In the genomic region with DNA sequence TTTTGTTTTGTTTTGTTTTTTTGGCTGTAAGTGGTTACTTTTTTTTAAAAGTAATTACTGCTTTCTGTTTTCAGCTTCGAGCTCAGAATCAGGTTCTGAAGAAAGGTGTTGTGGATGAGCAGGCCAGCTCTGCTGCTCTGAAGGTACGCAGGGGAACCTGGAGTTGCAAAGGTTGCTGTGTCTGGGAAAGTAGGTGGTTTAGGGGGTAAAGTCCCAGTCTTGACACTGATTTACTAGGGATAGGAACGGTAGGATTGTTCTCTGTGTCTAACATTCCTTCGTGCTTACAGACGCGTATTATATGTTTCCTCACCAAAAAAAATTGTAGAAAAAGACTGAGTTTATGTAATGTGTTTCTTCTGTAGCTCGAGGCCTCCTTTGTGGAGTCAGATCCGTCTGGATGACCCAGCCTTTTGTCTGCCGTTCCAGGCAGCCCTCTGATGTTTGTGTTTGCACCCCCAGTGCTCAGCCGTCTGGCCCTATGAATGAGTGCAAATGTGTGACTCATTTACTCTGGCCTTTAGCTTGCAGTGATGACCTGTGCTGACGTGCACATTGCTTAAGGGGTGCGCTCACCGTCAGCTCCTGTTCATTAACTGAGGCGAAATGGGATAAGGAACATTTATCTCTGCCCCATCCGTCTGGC, we compare ENCODE assay signal across 8 mouse cellular contexts. TPM values are rescaled to one million over a fixed set of nuclear protein-coding genes. Genes with fewer than 3 reads are reported as not detected.
DNase-seq lines count a peak whose midpoint lies in the region; ATAC-seq and TF ChIP-seq lines count a peak whose summit lies in the region.

No protein-coding gene starts in this region.

- H3K4me3 ChIP-seq in midbrain, embryonic 10.5 days = no peak overlapping the region
- no peak overlapping the region for H3K4me3 ChIP-seq in midbrain, embryonic 15.5 days
- no peak overlapping the region for H3K4me3 ChIP-seq in forebrain, embryonic 11.5 days (ENCODE audit: low read depth, low read length)
- H3K4me3 ChIP-seq in stomach, postnatal 0 days (ENCODE audit: low read depth, low read length) = no peak overlapping the region
- no peak overlapping the region for H3K4me3 ChIP-seq in lung, adult 2 months (replicated peaks; ENCODE audit: extremely low read depth, low read depth, low read length)

- no peaks in the 10 kb centered on the region for H3K27me3 ChIP-seq in midbrain, embryonic 10.5 days (ENCODE audit: low read depth, poor library complexity, severe bottlenecking)
- no peaks in the 10 kb centered on the region for H3K27me3 ChIP-seq in midbrain, embryonic 15.5 days (replicated peaks)
- H3K27me3 ChIP-seq in forebrain, embryonic 11.5 days (ENCODE audit: control insufficient read depth, insufficient read depth, low read length) = no peaks in the 10 kb centered on the region
- H3K27me3 ChIP-seq in stomach, postnatal 0 days (ENCODE audit: control insufficient read depth, insufficient read depth, low read length) = no peaks in the 10 kb centered on the region

- TF ChIP-seq POLR2A in lung, adult 2 months (IDR thresholded peaks at IDR 0.05; ENCODE audit: borderline replicate concordance, extremely low read depth, low read depth, low read length) = no peak

- 56% methylated on average over 15 of the region's 15 CpGs for WGBS in midbrain, embryonic 10.5 days
- WGBS in midbrain, embryonic 15.5 days = 45% methylated on average over 15 of the region's 15 CpGs
- 44% methylated on average over 15 of the region's 15 CpGs for WGBS in forebrain, embryonic 11.5 days
- 33% methylated on average over 15 of the region's 15 CpGs for WGBS in stomach, postnatal 0 days
- 66% methylated on average over 15 of the region's 15 CpGs for WGBS in lung, adult 2 months

- peaks cover 14% of the 10 kb centered on the region for H3K4me1 ChIP-seq in midbrain, embryonic 10.5 days
- no peaks in the 10 kb centered on the region for H3K4me1 ChIP-seq in midbrain, embryonic 15.5 days
- no peaks in the 10 kb centered on the region for H3K4me1 ChIP-seq in forebrain, embryonic 11.5 days (replicated peaks; ENCODE audit: control insufficient read depth, insufficient read depth, low read length)
- H3K4me1 ChIP-seq in stomach, postnatal 0 days (replicated peaks; ENCODE audit: control insufficient read depth, insufficient read depth) = no peaks in the 10 kb centered on the region
- no peaks in the 10 kb centered on the region for H3K4me1 ChIP-seq in lung, adult 2 months (ENCODE audit: control insufficient read depth, insufficient read depth, low read length)

- no peaks in the 10 kb centered on the region for H3K9me3 ChIP-seq in midbrain, embryonic 10.5 days (replicated peaks)
- H3K9me3 ChIP-seq in midbrain, embryonic 15.5 days = no peaks in the 10 kb centered on the region
- H3K9me3 ChIP-seq in forebrain, embryonic 11.5 days (ENCODE audit: control insufficient read depth, low read length) = no peaks in the 10 kb centered on the region
- no peaks in the 10 kb centered on the region for H3K9me3 ChIP-seq in stomach, postnatal 0 days (ENCODE audit: control insufficient read depth, low read length)

- ATAC-seq in midbrain, embryonic 15.5 days (replicated peaks) = no peak
- ATAC-seq in forebrain, embryonic 11.5 days (replicated peaks; ENCODE audit: low FRiP score) = 0 out of 2 replicates have a peak, but pooled peaks have one; percentile 39
- peak; percentile 91 for ATAC-seq in stomach, postnatal 0 days (ENCODE audit: low FRiP score, low TSS enrichment)

- no peak for TF ChIP-seq CTCF in stomach, postnatal 0 days (IDR thresholded peaks at IDR 0.05; ENCODE audit: low read depth)
- TF ChIP-seq CTCF in lung, adult 2 months (IDR thresholded peaks at IDR 0.05; ENCODE audit: insufficient read depth, low read length) = no peak

- no peak for TF ChIP-seq EP300 in stomach, postnatal 0 days (optimal IDR thresholded peaks at IDR 0.05)

- H3K27ac ChIP-seq in midbrain, embryonic 10.5 days (replicated peaks) = peak overlapping the region; percentile 75
- H3K27ac ChIP-seq in midbrain, embryonic 15.5 days = no peak overlapping the region
- no peak overlapping the region for H3K27ac ChIP-seq in forebrain, embryonic 11.5 days (ENCODE audit: low read depth, low read length)
- H3K27ac ChIP-seq in stomach, postnatal 0 days (replicated peaks) = no peak overlapping the region

- no peak overlapping the region for H3K4me2 ChIP-seq in midbrain, embryonic 15.5 days
- no peak overlapping the region for H3K4me2 ChIP-seq in forebrain, embryonic 11.5 days (ENCODE audit: low read depth, low read length, severe bottlenecking)
- no peak overlapping the region for H3K4me2 ChIP-seq in stomach, postnatal 0 days (replicated peaks; ENCODE audit: low read depth)

- no peak overlapping the region for H3K9ac ChIP-seq in midbrain, embryonic 15.5 days
- no peak overlapping the region for H3K9ac ChIP-seq in forebrain, embryonic 11.5 days (ENCODE audit: low read length)
- H3K9ac ChIP-seq in stomach, postnatal 0 days (ENCODE audit: low read length) = no peak overlapping the region

- peaks cover 33% of the 10 kb centered on the region for H3K36me3 ChIP-seq in midbrain, embryonic 10.5 days
- peaks cover 8% of the 10 kb centered on the region; the same call in 1 of the 2 replicates for H3K36me3 ChIP-seq in midbrain, embryonic 15.5 days (replicated peaks)
- H3K36me3 ChIP-seq in forebrain, embryonic 11.5 days (ENCODE audit: control insufficient read depth, insufficient read depth, low read length) = no peaks in the 10 kb centered on the region
- H3K36me3 ChIP-seq in stomach, postnatal 0 days (ENCODE audit: control insufficient read depth, insufficient read depth, low read length) = peaks cover 3% of the 10 kb centered on the region; the same call in 1 of the 2 replicates

- DNase-seq in midbrain, embryonic 10.5 days (ENCODE audit: low spot score) = peak; percentile 25
- DNase-seq in forebrain, embryonic 11.5 days (ENCODE audit: low spot score) = no peak
- DNase-seq in kidney, postnatal 4 days = peak; percentile 37 to 59
- DNase-seq in stomach, postnatal 0 days (ENCODE audit: low spot score) = peak; percentile 42
- DNase-seq in T-cell, adult 2 months (ENCODE audit: low spot score) = no peak
- DNase-seq in lung, adult 2 months = no peak
- DNase-seq in gastrocnemius, postnatal 10 days = no peak

RNA-seq across cellular contexts. Expression of a gene that starts 13.0 kb away (rescaled TPM):
- 17.8 and 18.0 TPM in 2 replicates for polyA plus RNA-seq in midbrain, embryonic 10.5 days (2016; fragmentation: Nextera tagmentation; extraction: Ambion mirVana)
- 38.3 and 38.5 TPM in 2 replicates for polyA plus RNA-seq in midbrain, embryonic 15.5 days (2015; fragmentation: Nextera tagmentation; extraction: Ambion mirVana)
- 23.8 and 29.4 TPM in 2 replicates for polyA plus RNA-seq in forebrain, embryonic 11.5 days (2014; fragmentation: Nextera tagmentation; extraction: Ambion mirVana)
- 10.4 and 11.1 TPM in 2 replicates for polyA plus RNA-seq in stomach, postnatal 0 days (2015; fragmentation: Nextera tagmentation; extraction: Ambion mirVana)
- 22.8 and 31.2 TPM in 2 replicates for polyA plus RNA-seq in lung, adult 2 months (2012; rRNA removed)
- 10 to 100 TPM in 1 of 2 experiments, 1 to 10 TPM in 1; 9.4 to 15.6 TPM for total RNA-seq in gastrocnemius, postnatal 10 days (2021)

RNA-seq across cellular contexts. Expression of a gene that starts 54.6 kb away (rescaled TPM):
- 1.5 and 1.7 TPM in 2 replicates for polyA plus RNA-seq in midbrain, embryonic 10.5 days (2016; fragmentation: Nextera tagmentation; extraction: Ambion mirVana)
- 2.1 and 2.2 TPM in 2 replicates for polyA plus RNA-seq in midbrain, embryonic 15.5 days (2015; fragmentation: Nextera tagmentation; extraction: Ambion mirVana)
- 3.4 and 4.9 TPM in 2 replicates for polyA plus RNA-seq in forebrain, embryonic 11.5 days (2014; fragmentation: Nextera tagmentation; extraction: Ambion mirVana)
- 3.1 and 5.1 TPM in 2 replicates for polyA plus RNA-seq in stomach, postnatal 0 days (2015; fragmentation: Nextera tagmentation; extraction: Ambion mirVana)
- 41.0 and 43.1 TPM in 2 replicates for polyA plus RNA-seq in lung, adult 2 months (2012; rRNA removed)
- total RNA-seq in gastrocnemius, postnatal 10 days (2021) = 10 to 100 TPM; 14.8 to 15.2 TPM

Comparison
In these comparisons a context has a peak if more than half of its experiments do, and no peak if none do; other contexts are left out.
1. DNase-seq: peak in midbrain, embryonic 10.5 days (single experiment), kidney, postnatal 4 days (2 of 2) and stomach, postnatal 0 days (single experiment); none in forebrain, embryonic 11.5 days (single experiment), T-cell, adult 2 months (single experiment), lung, adult 2 months (single experiment) and gastrocnemius, postnatal 10 days (single experiment).